13 mouse cellular contexts compared by ENCODE assay signal in the genomic region with DNA sequence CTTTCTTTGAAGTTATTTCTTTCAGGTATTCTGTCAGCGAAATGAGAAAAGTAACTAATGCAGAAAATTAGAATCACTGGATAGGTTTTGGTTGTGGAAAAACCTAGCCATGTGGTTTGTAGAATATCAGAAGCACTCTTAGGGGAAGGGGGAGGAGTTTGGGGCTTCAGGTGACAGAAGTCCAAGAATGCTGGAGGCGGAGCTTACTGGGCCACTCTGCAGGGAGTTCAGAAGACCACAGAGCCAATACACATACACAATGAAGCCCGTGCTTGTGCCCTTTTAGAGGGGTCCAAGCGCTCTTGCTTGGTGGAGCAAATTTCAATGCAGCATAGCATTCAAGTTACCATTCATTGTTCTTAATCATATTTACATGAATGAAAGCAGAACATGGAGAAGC.
A peak's percentile ranks its signal among the peaks of the same experiment; 100 is the strongest.
DNase-seq lines count a peak whose midpoint lies in the region; ATAC-seq and TF ChIP-seq lines count a peak whose summit lies in the region.
"Had no signal": no experiment of that assay in that cellular context is flagged by ENCODE, and none has a peak within 500 bp of the region (broad histone marks: within the 10 kb centered on the region; RNA-seq: fewer than 3 reads in every experiment).

No protein-coding gene starts in this region.

- H3K4me3 ChIP-seq in intestine, embryonic 16.5 days (ENCODE audit: low read length): no peak overlapping the region
- H3K4me3 ChIP-seq: embryonic facial prominence, embryonic 15.5 days; heart, adult 2 months had no signal

- H3K9me3 ChIP-seq in intestine, embryonic 16.5 days (ENCODE audit: control insufficient read depth, low read length): no peaks in the 10 kb centered on the region
- H3K9me3 ChIP-seq: embryonic facial prominence, embryonic 15.5 days had no signal

- peak; percentile 22 for DNase-seq in kidney, postnatal 10 days
- DNase-seq in kidney, adult 11 months: no peak
- DNase-seq in brain, embryonic 14.5 days (ENCODE audit: low read depth): peak; percentile 12
- peak; percentile 28 for DNase-seq in retina, postnatal 1 day
- DNase-seq in layer of hippocampus, adult 11-12 months (ENCODE audit: low spot score): no peak
- no peak for DNase-seq in cerebellum, postnatal 36 days
- DNase-seq: cerebellum, postnatal 10 days; heart, adult 2 months; heart, postnatal 36 days; right cerebral cortex, postnatal 25 days had no signal

- H3K36me3 ChIP-seq in intestine, embryonic 16.5 days (ENCODE audit: control insufficient read depth, insufficient read depth, low read length): no peaks in the 10 kb centered on the region
- H3K36me3 ChIP-seq: embryonic facial prominence, embryonic 15.5 days had no signal

- H3K9ac ChIP-seq in intestine, embryonic 16.5 days (ENCODE audit: low read depth, low read length): no peak overlapping the region
- H3K9ac ChIP-seq: embryonic facial prominence, embryonic 15.5 days had no signal

- no peak for TF ChIP-seq POLR2A in brain, embryonic 14.5 days (IDR thresholded peaks at IDR 0.05; ENCODE audit: borderline replicate concordance, extremely low read depth, insufficient read depth, insufficient read length, poor library complexity, severe bottlenecking)

- 0 out of 2 replicates have a peak overlapping the region, but pooled peaks have one; percentile 9 for H3K4me2 ChIP-seq in intestine, embryonic 16.5 days (ENCODE audit: low read depth, low read length)
- H3K4me2 ChIP-seq: embryonic facial prominence, embryonic 15.5 days had no signal

- peaks cover 6% of the 10 kb centered on the region; the same call in 1 of the 2 replicates for H3K4me1 ChIP-seq in intestine, embryonic 16.5 days (ENCODE audit: control insufficient read depth, insufficient read depth, low read length)

- peak overlapping the region; percentile 85; the same call in 1 of the 2 replicates for H3K27ac ChIP-seq in intestine, embryonic 16.5 days (ENCODE audit: low read length)
- H3K27ac ChIP-seq: embryonic facial prominence, embryonic 15.5 days; heart, adult 2 months; hindbrain, postnatal 0 days had no signal

- H3K27me3 ChIP-seq in intestine, embryonic 16.5 days (replicated peaks; ENCODE audit: control insufficient read depth, insufficient read depth, low read length): no peaks in the 10 kb centered on the region
- H3K27me3 ChIP-seq: embryonic facial prominence, embryonic 15.5 days had no signal

- no peak for TF ChIP-seq CTCF in brain, embryonic 14.5 days (IDR thresholded peaks at IDR 0.05; ENCODE audit: borderline replicate concordance, extremely low read depth, insufficient read depth, insufficient read length)

- ATAC-seq in intestine, embryonic 16.5 days: peak; percentile 76
- ATAC-seq: hindbrain, postnatal 0 days had no signal

- WGBS in intestine, embryonic 16.5 days: 32% methylated on average over 4 of the region's 4 CpGs

Comparison
In these comparisons a context has a peak if more than half of its experiments do, and no peak if none do; other contexts are left out.
1. DNase-seq: peak in kidney, postnatal 10 days (single experiment), brain, embryonic 14.5 days (single experiment) and retina, postnatal 1 day (single experiment); none in kidney, adult 11 months (single experiment), layer of hippocampus, adult 11-12 months (single experiment) and cerebellum, postnatal 36 days (0 of 2).